Mouse (Mus musculus) cortical plate, adult 2 months (tissue): ENCODE data around the gene Tmigd1. TPM values are rescaled to one million over a fixed set of nuclear protein-coding genes. Genes with fewer than 3 reads are reported as not detected.
A peak's percentile ranks its signal among the peaks of the same experiment; 100 is the strongest.
"Not testable (repeated sequence)": the region's sequence is repeated elsewhere in the genome, so short reads cannot be mapped to it uniquely, and the experiment has no call there.

Experiments
- H3K27ac ChIP-seq: fragments of 200-500 bp; 2 replicates; pipeline ENCODE4 v1.5.1; 2012; ENCODE audit warnings: low read length, control low read depth, inconsistent platforms; ENCODE audit not compliant: insufficient read depth
- H3K4me1 ChIP-seq: fragments of 200-500 bp; 2 replicates; pipeline ENCODE4 v1.6.1; 2011; ENCODE audit warnings: low read length; ENCODE audit not compliant: control insufficient read depth, insufficient read depth
- H3K4me3 ChIP-seq: fragments of 200-500 bp; 2 replicates; pipeline ENCODE4 v1.5.1; 2011; ENCODE audit warnings: mild to moderate bottlenecking, low read length, control low read depth; ENCODE audit not compliant: insufficient read depth
- CTCF ChIP-seq: fragments of 200-500 bp; IDR thresholded peaks from 2 replicates; pipeline ENCODE4 v1.5.1; 2011; ENCODE audit warnings: mild to moderate bottlenecking, control low read depth, low read length; ENCODE audit not compliant: insufficient read depth; ENCODE audit errors: extremely low read depth
- POLR2A ChIP-seq: fragments of 200-500 bp; IDR thresholded peaks from 2 replicates; pipeline ENCODE4 v1.6.1; 2011; ENCODE audit warnings: mild to moderate bottlenecking, low read length, control low read depth; ENCODE audit not compliant: insufficient read depth; ENCODE audit errors: extremely low read depth
- polyA plus RNA-seq: library from polyadenylated mRNA; depleted of rRNA; stranded (reverse); fragments of >200 nt; gene quantifications from 2 replicates; pipeline ENCODE4 v1.2.3, GENCODE M21; 2012; rRNA removed

Tmigd1 gene
- polyA plus RNA-seq, 1 experiment, result not detected

- no peak overlapping the region for H3K4me3 ChIP-seq
- no peaks in the 10 kb centered on the region for H3K4me1 ChIP-seq
- TF ChIP-seq POLR2A (no peak), CTCF (no peak)
- H3K27ac ChIP-seq, result no peak overlapping the region
These were observed 18.6 kb downstream of the Tmigd1 start for GRCm38 (mm10) chr11:76920607-76921006.

- Histone ChIP-seq H3K27ac (no peak within 1 kb of the TSS), H3K4me3 (no peak within 1 kb of the TSS), H3K4me1 (no peaks in the 10 kb centered on the region)
- TF ChIP-seq CTCF (no peak), POLR2A (no peak)
These were observed 22.8 kb downstream of the Tmigd1 start, which contains the start of gene Blmh for GRCm38 (mm10) chr11:76924759-76925236. TSS of gene Blmh (plus strand) at chr11:76924809.

GRCm38 (mm10) chr11:76928586-76928985 lies 26.6 kb downstream of the Tmigd1 start:
- not testable (repeated sequence) for H3K27ac ChIP-seq, H3K4me1 ChIP-seq, H3K4me3 ChIP-seq

GRCm38 (mm10) chr11:76933209-76933608 lies 31.2 kb downstream of the Tmigd1 start:
- Histone ChIP-seq H3K4me1 (no peaks in the 10 kb centered on the region), H3K4me3 (no peak overlapping the region), H3K27ac (no peak overlapping the region)
- 0 out of 2 replicates have a peak, but pooled peaks have one; percentile 2 for TF ChIP-seq CTCF
- TF ChIP-seq POLR2A, result no peak

- TF ChIP-seq CTCF, result peak; percentile 29; the same call in 1 of the 2 replicates
- TF ChIP-seq POLR2A, result no peak
- no peaks in the 10 kb centered on the region for H3K4me1 ChIP-seq
- no peak overlapping the region for H3K4me3 ChIP-seq
- no peak overlapping the region for H3K27ac ChIP-seq
These were observed 34.6 kb downstream of the Tmigd1 start for GRCm38 (mm10) chr11:76936578-76936977.

- Histone ChIP-seq H3K4me3 (peak overlapping the region; percentile 90; the same call in 1 of the 2 replicates), H3K4me1 (peaks cover 3% of the 10 kb centered on the region), H3K27ac (no peak overlapping the region)
- TF ChIP-seq POLR2A, result no peak
- TF ChIP-seq CTCF, result no peak
These were observed 42.9 kb downstream of the Tmigd1 start for GRCm38 (mm10) chr11:76944839-76945238.

GRCm38 (mm10) chr11:76945386-76946202 lies 43.6 kb downstream of the Tmigd1 start:
- peak overlapping the region; percentile 90 for H3K4me3 ChIP-seq
- H3K27ac ChIP-seq, result peak overlapping the region; percentile 70
- 0 out of 2 replicates have a peak, but pooled peaks have one; percentile 27 for TF ChIP-seq POLR2A
- TF ChIP-seq CTCF, result no peak
- H3K4me1 ChIP-seq, result peaks cover 3% of the 10 kb centered on the region

GRCm38 (mm10) chr11:76946203-76946585 lies 44.2 kb downstream of the Tmigd1 start:
- Histone ChIP-seq H3K4me3 (peak overlapping the region; percentile 90), H3K27ac (no peak overlapping the region), H3K4me1 (peaks cover 3% of the 10 kb centered on the region)
- no peak for TF ChIP-seq POLR2A
- TF ChIP-seq CTCF, result no peak

GRCm38 (mm10) chr11:76953536-76953935 lies 51.6 kb downstream of the Tmigd1 start:
- no peak overlapping the region for H3K4me3 ChIP-seq
- no peaks in the 10 kb centered on the region; the same call in 1 of the 2 replicates for H3K4me1 ChIP-seq
- TF ChIP-seq POLR2A (no peak), CTCF (no peak)
- no peak overlapping the region for H3K27ac ChIP-seq

GRCm38 (mm10) chr11:76965703-76966102 lies 63.7 kb downstream of the Tmigd1 start:
- no peak overlapping the region for H3K27ac ChIP-seq
- TF ChIP-seq POLR2A (no peak), CTCF (no peak)

More at GRCm38 (mm10) chr11:76965703-76966102, 63.7 kb downstream of the Tmigd1 start:
- no peak overlapping the region for H3K4me3 ChIP-seq
- H3K4me1 ChIP-seq, result no peaks in the 10 kb centered on the region

Other genes with a start within 250 kb of the Tmigd1 start
- gene Bhlha9, start 229.7 kb upstream of the Tmigd1 start, polyA plus RNA-seq, result 3.5 and 4.5 TPM in 2 replicates
- gene Trarg1, start 222.4 kb upstream of the Tmigd1 start, polyA plus RNA-seq, result 0.32 and 0.40 TPM in 2 replicates
- 27.3 and 28.0 TPM in 2 replicates for gene Gosr1, start 138.6 kb upstream of the Tmigd1 start, polyA plus RNA-seq
- gene Cpd, start 55.1 kb upstream of the Tmigd1 start, polyA plus RNA-seq, result 29.1 and 30.5 TPM in 2 replicates
- gene Blmh, start 22.6 kb downstream of the Tmigd1 start, polyA plus RNA-seq, result 37.7 and 38.1 TPM in 2 replicates
- gene Slc6a4, start 96.4 kb downstream of the Tmigd1 start, polyA plus RNA-seq, result 0.04 TPM in 1 of 2 replicates, not detected in the other
- 8.4 and 10.1 TPM in 2 replicates for gene Nsrp1, start 176.3 kb downstream of the Tmigd1 start, polyA plus RNA-seq